ENCODE assay signal across 8 mouse cellular contexts in genomic region chr10:80144864-80145838, GRCm38 (mm10). TPM values are rescaled to one million over a fixed set of nuclear protein-coding genes. Genes with fewer than 3 reads are reported as not detected.
DNase-seq lines count a peak whose midpoint lies in the region; ATAC-seq and TF ChIP-seq lines count a peak whose summit lies in the region.

No protein-coding gene starts in this region.

- ATAC-seq in heart, embryonic 11.5 days (replicated peaks; ENCODE audit: insufficient number of reproducible peaks, low FRiP score, low TSS enrichment), result no peak
- no peak for ATAC-seq in kidney, embryonic 14.5 days (ENCODE audit: low FRiP score, low TSS enrichment)
- ATAC-seq in liver, embryonic 14.5 days (ENCODE audit: insufficient read depth), result no peak

- TF ChIP-seq CTCF in testis, adult 2 months (IDR thresholded peaks at IDR 0.05; ENCODE audit: control insufficient read depth, insufficient read depth, insufficient replicate concordance, low read depth, low read length), result peak; percentile 52; the same call in 1 of the 2 replicates
- peak; percentile 96 for TF ChIP-seq CTCF in liver, embryonic 14.5 days (IDR thresholded peaks at IDR 0.05; ENCODE audit: low read depth)
- peak; percentile 79 for TF ChIP-seq CTCF in olfactory bulb, adult 2 months (IDR thresholded peaks at IDR 0.05; ENCODE audit: insufficient read depth, low read depth, low read length)

- peaks cover 4% of the 10 kb centered on the region; the same call in 1 of the 2 replicates for H3K36me3 ChIP-seq in testis, adult 2 months (ENCODE audit: control insufficient read depth, insufficient read depth, low read length)
- peaks cover 23% of the 10 kb centered on the region for H3K36me3 ChIP-seq in heart, embryonic 11.5 days (ENCODE audit: control insufficient read depth, insufficient read depth, low read length)
- peaks cover 33% of the 10 kb centered on the region for H3K36me3 ChIP-seq in kidney, embryonic 14.5 days (ENCODE audit: control insufficient read depth, insufficient read depth, low read length)
- H3K36me3 ChIP-seq in liver, embryonic 14.5 days (replicated peaks; ENCODE audit: control insufficient read depth, insufficient read depth, low read depth), result peaks cover 16% of the 10 kb centered on the region

- H3K27ac ChIP-seq in testis, adult 2 months (ENCODE audit: control insufficient read depth, insufficient read depth, low read depth, low read length), result no peak overlapping the region
- H3K27ac ChIP-seq in heart, embryonic 11.5 days (ENCODE audit: low read depth, low read length), result peak overlapping the region; percentile 99; the same call in 1 of the 2 replicates
- H3K27ac ChIP-seq in kidney, embryonic 14.5 days (ENCODE audit: low read depth, low read length), result peak overlapping the region; percentile 7; the same call in 1 of the 2 replicates
- peak overlapping the region; percentile 52 for H3K27ac ChIP-seq in liver, embryonic 14.5 days
- H3K27ac ChIP-seq in olfactory bulb, adult 2 months (ENCODE audit: insufficient read depth, low read depth, low read length), result no peak overlapping the region

- no peak overlapping the region for H3K4me3 ChIP-seq in testis, adult 2 months (ENCODE audit: control insufficient read depth, low read depth, low read length)
- peak overlapping the region; percentile 8; the same call in 1 of the 2 replicates for H3K4me3 ChIP-seq in heart, embryonic 11.5 days (ENCODE audit: low read depth, low read length)
- no peak overlapping the region for H3K4me3 ChIP-seq in kidney, embryonic 14.5 days (ENCODE audit: low read length)
- H3K4me3 ChIP-seq in liver, embryonic 14.5 days (ENCODE audit: insufficient read depth in 1 of 2, low read depth in 2 of 2, low read length in 2 of 2), result no peak overlapping the region
- H3K4me3 ChIP-seq in olfactory bulb, adult 2 months (ENCODE audit: insufficient read depth, low read depth, low read length), result no peak overlapping the region

- peak overlapping the region; percentile 18 for H3K4me2 ChIP-seq in heart, embryonic 11.5 days
- no peak overlapping the region for H3K4me2 ChIP-seq in kidney, embryonic 14.5 days (replicated peaks; ENCODE audit: low read depth, low read length)
- H3K4me2 ChIP-seq in liver, embryonic 14.5 days (ENCODE audit: low read depth), result no peak overlapping the region

- peak overlapping the region; percentile 3 for H3K9ac ChIP-seq in heart, embryonic 11.5 days (ENCODE audit: low read depth, low read length)
- no peak overlapping the region for H3K9ac ChIP-seq in kidney, embryonic 14.5 days (ENCODE audit: low read depth, low read length)
- no peak overlapping the region for H3K9ac ChIP-seq in liver, embryonic 14.5 days (replicated peaks)

- 74% methylated on average over 20 of the region's 20 CpGs for WGBS in heart, embryonic 11.5 days (ENCODE audit: insufficient replicate concordance)
- WGBS in kidney, embryonic 14.5 days, result 77% methylated on average over 20 of the region's 20 CpGs
- WGBS in liver, embryonic 14.5 days (ENCODE audit: insufficient replicate concordance), result 72% methylated on average over 20 of the region's 20 CpGs
- 63% methylated on average over 20 of the region's 20 CpGs for WGBS in olfactory bulb, adult 2 months

- no peak for TF ChIP-seq POLR2A in testis, adult 2 months (IDR thresholded peaks at IDR 0.05; ENCODE audit: control insufficient read depth, low read depth, low read length)
- TF ChIP-seq POLR2A in olfactory bulb, adult 2 months (IDR thresholded peaks at IDR 0.05; ENCODE audit: insufficient read depth, low read depth, low read length), result no peak

- H3K9me3 ChIP-seq in heart, embryonic 11.5 days (replicated peaks; ENCODE audit: control insufficient read depth, low read length), result no peaks in the 10 kb centered on the region
- H3K9me3 ChIP-seq in kidney, embryonic 14.5 days (ENCODE audit: control insufficient read depth, low read length), result no peaks in the 10 kb centered on the region
- H3K9me3 ChIP-seq in liver, embryonic 14.5 days (ENCODE audit: control insufficient read depth, low read length), result no peaks in the 10 kb centered on the region

- no peaks in the 10 kb centered on the region for H3K27me3 ChIP-seq in testis, adult 2 months (ENCODE audit: control insufficient read depth, insufficient read depth, low read length)
- H3K27me3 ChIP-seq in heart, embryonic 11.5 days (ENCODE audit: control insufficient read depth, insufficient read depth, low read length), result no peaks in the 10 kb centered on the region
- H3K27me3 ChIP-seq in kidney, embryonic 14.5 days (ENCODE audit: control insufficient read depth, insufficient read depth, low read length), result no peaks in the 10 kb centered on the region
- no peaks in the 10 kb centered on the region for H3K27me3 ChIP-seq in liver, embryonic 14.5 days (ENCODE audit: control insufficient read depth, insufficient read depth, low read length)

- peaks cover 48% of the 10 kb centered on the region for H3K4me1 ChIP-seq in testis, adult 2 months (ENCODE audit: control insufficient read depth, insufficient read depth, low read length)
- peaks cover 40% of the 10 kb centered on the region for H3K4me1 ChIP-seq in heart, embryonic 11.5 days (ENCODE audit: control insufficient read depth, insufficient read depth, low read length)
- H3K4me1 ChIP-seq in kidney, embryonic 14.5 days (ENCODE audit: control insufficient read depth, insufficient read depth, low read length), result peaks cover 31% of the 10 kb centered on the region
- peaks cover 28 to 34% of the 10 kb centered on the region in 2 experiments for H3K4me1 ChIP-seq in liver, embryonic 14.5 days (replicated peaks; ENCODE audit: control insufficient read depth in 2 of 2, insufficient read depth in 2 of 2, low read length in 1 of 2)
- H3K4me1 ChIP-seq in olfactory bulb, adult 2 months (ENCODE audit: control insufficient read depth, insufficient read depth, low read length), result peaks cover 49% of the 10 kb centered on the region

- TF ChIP-seq EP300 in liver, embryonic 14.5 days (IDR thresholded peaks at IDR 0.05; ENCODE audit: low read depth), result no peak

- DNase-seq in testis, postnatal 14 days (ENCODE audit: low spot score), result no peak
- DNase-seq in embryo, embryonic 10 days (ENCODE audit: low spot score), result peak; percentile 83
- DNase-seq in liver, embryonic 14.5 days (ENCODE audit: low read depth in 3 of 3, low spot score in 3 of 3), result no peak
- peak; percentile 81 for DNase-seq in urinary bladder, postnatal 14 days (ENCODE audit: low spot score)

RNA-seq across cellular contexts. Expression of gene Midn, which starts 2.9 kb away (rescaled TPM):
- polyA plus RNA-seq in testis, adult 2 months (2012; rRNA removed), result 70.1 and 79.2 TPM in 2 replicates
- polyA plus RNA-seq in heart, embryonic 11.5 days (2014; fragmentation: Nextera tagmentation; extraction: Ambion mirVana), result 29.5 and 31.9 TPM in 2 replicates
- polyA plus RNA-seq in kidney, embryonic 14.5 days (2014; fragmentation: Nextera tagmentation; extraction: Ambion mirVana), result 42.3 and 46.2 TPM in 2 replicates
- polyA plus RNA-seq in liver, embryonic 14.5 days (2012; rRNA removed), result 9.1 and 10.3 TPM in 2 replicates
- 5.1 and 5.7 TPM in 2 replicates for polyA plus RNA-seq in liver, embryonic 14.5 days (2014; fragmentation: Nextera tagmentation; extraction: Ambion mirVana)
- 128 TPM in 1 of 2 replicates, not detected in the other for polyA plus RNA-seq in olfactory bulb, adult 2 months (2012; ENCODE audit: insufficient read depth, insufficient read length, low replicate concordance, missing spikeins)

RNA-seq across cellular contexts. Expression of gene Cbarp, which starts 4.5 kb away (rescaled TPM):
- polyA plus RNA-seq in testis, adult 2 months (2012; rRNA removed), result 3.8 and 5.1 TPM in 2 replicates
- 2.5 and 2.7 TPM in 2 replicates for polyA plus RNA-seq in heart, embryonic 11.5 days (2014; fragmentation: Nextera tagmentation; extraction: Ambion mirVana)
- polyA plus RNA-seq in kidney, embryonic 14.5 days (2014; fragmentation: Nextera tagmentation; extraction: Ambion mirVana), result 8.1 and 8.4 TPM in 2 replicates
- polyA plus RNA-seq in liver, embryonic 14.5 days (2012; rRNA removed), result 1.8 and 2.2 TPM in 2 replicates
- polyA plus RNA-seq in liver, embryonic 14.5 days (2014; fragmentation: Nextera tagmentation; extraction: Ambion mirVana), result 0.42 and 1.1 TPM in 2 replicates
- not detected in 2 replicates for polyA plus RNA-seq in olfactory bulb, adult 2 months (2012; ENCODE audit: insufficient read depth, insufficient read length, low replicate concordance, missing spikeins)

RNA-seq across cellular contexts. Expression of gene Atp5d, which starts 6.7 kb away (rescaled TPM):
- 241 and 347 TPM in 2 replicates for polyA plus RNA-seq in testis, adult 2 months (2012; rRNA removed)
- polyA plus RNA-seq in heart, embryonic 11.5 days (2014; fragmentation: Nextera tagmentation; extraction: Ambion mirVana), result 772 and 785 TPM in 2 replicates
- polyA plus RNA-seq in kidney, embryonic 14.5 days (2014; fragmentation: Nextera tagmentation; extraction: Ambion mirVana), result 519 and 582 TPM in 2 replicates
- 196 and 211 TPM in 2 replicates for polyA plus RNA-seq in liver, embryonic 14.5 days (2012; rRNA removed)
- polyA plus RNA-seq in liver, embryonic 14.5 days (2014; fragmentation: Nextera tagmentation; extraction: Ambion mirVana), result 249 and 270 TPM in 2 replicates
- polyA plus RNA-seq in olfactory bulb, adult 2 months (2012; ENCODE audit: insufficient read depth, insufficient read length, low replicate concordance, missing spikeins), result not detected in 2 replicates

RNA-seq across cellular contexts. Expression of gene Cirbp, which starts 20.6 kb away (rescaled TPM):
- 105 and 127 TPM in 2 replicates for polyA plus RNA-seq in testis, adult 2 months (2012; rRNA removed)
- 49.1 and 52.7 TPM in 2 replicates for polyA plus RNA-seq in heart, embryonic 11.5 days (2014; fragmentation: Nextera tagmentation; extraction: Ambion mirVana)
- polyA plus RNA-seq in kidney, embryonic 14.5 days (2014; fragmentation: Nextera tagmentation; extraction: Ambion mirVana), result 80.0 and 104 TPM in 2 replicates
- 19.4 and 19.8 TPM in 2 replicates for polyA plus RNA-seq in liver, embryonic 14.5 days (2012; rRNA removed)
- 10.1 and 10.7 TPM in 2 replicates for polyA plus RNA-seq in liver, embryonic 14.5 days (2014; fragmentation: Nextera tagmentation; extraction: Ambion mirVana)
- polyA plus RNA-seq in olfactory bulb, adult 2 months (2012; ENCODE audit: insufficient read depth, insufficient read length, low replicate concordance, missing spikeins), result not detected in 2 replicates

RNA-seq across cellular contexts. Expression of gene 1600002K03Rik, which starts 27.6 kb away (rescaled TPM):
- polyA plus RNA-seq in testis, adult 2 months (2012; rRNA removed), result 7.4 and 7.9 TPM in 2 replicates
- 9.6 and 12.4 TPM in 2 replicates for polyA plus RNA-seq in heart, embryonic 11.5 days (2014; fragmentation: Nextera tagmentation; extraction: Ambion mirVana)
- polyA plus RNA-seq in kidney, embryonic 14.5 days (2014; fragmentation: Nextera tagmentation; extraction: Ambion mirVana), result 10.3 and 12.1 TPM in 2 replicates
- 6.8 and 6.9 TPM in 2 replicates for polyA plus RNA-seq in liver, embryonic 14.5 days (2012; rRNA removed)
- 10.6 and 13.2 TPM in 2 replicates for polyA plus RNA-seq in liver, embryonic 14.5 days (2014; fragmentation: Nextera tagmentation; extraction: Ambion mirVana)
- not detected in 2 replicates for polyA plus RNA-seq in olfactory bulb, adult 2 months (2012; ENCODE audit: insufficient read depth, insufficient read length, low replicate concordance, missing spikeins)

Comparison
In these comparisons a context has a peak if more than half of its experiments do, and no peak if none do; other contexts are left out.
1. H3K27ac ChIP-seq: peak in heart, embryonic 11.5 days (single experiment), kidney, embryonic 14.5 days (single experiment) and liver, embryonic 14.5 days (single experiment); none in testis, adult 2 months (single experiment) and olfactory bulb, adult 2 months (single experiment).
2. DNase-seq: peak in embryo, embryonic 10 days (single experiment) and urinary bladder, postnatal 14 days (single experiment); none in testis, postnatal 14 days (single experiment) and liver, embryonic 14.5 days (0 of 3).
3. Peak in every context shown above with its lines, with median percentiles within 50 percentile points of each other: CTCF ChIP-seq.